ENCODE assay signal across 13 mouse cellular contexts in genomic region chr14:118883344-118884249, GRCm38 (mm10). TPM values are rescaled to one million over a fixed set of nuclear protein-coding genes. Genes with fewer than 3 reads are reported as not detected.
A peak's percentile ranks its signal among the peaks of the same experiment; 100 is the strongest.
DNase-seq lines count a peak whose midpoint lies in the region; ATAC-seq lines count a peak whose summit lies in the region.
"Had no signal": no experiment of that assay in that cellular context is flagged by ENCODE, and none has a peak within 500 bp of the region (broad histone marks: within the 10 kb centered on the region; RNA-seq: fewer than 3 reads in every experiment).

No protein-coding gene starts in this region.

- H3K36me3 ChIP-seq in kidney, embryonic 14.5 days (ENCODE audit: control insufficient read depth, insufficient read depth, low read length): peaks cover 66% of the 10 kb centered on the region
- H3K36me3 ChIP-seq in neural tube, embryonic 15.5 days: peaks cover 86% of the 10 kb centered on the region

- 0 out of 2 replicates have a peak, but pooled peaks cover 3% of the 10 kb centered on the region for H3K4me1 ChIP-seq in kidney, embryonic 14.5 days (ENCODE audit: control insufficient read depth, insufficient read depth, low read length)
- H3K4me1 ChIP-seq in neural tube, embryonic 15.5 days: no peaks in the 10 kb centered on the region
- H3K4me1 ChIP-seq: embryonic facial prominence, embryonic 13.5 days had no signal

- H3K27me3 ChIP-seq in kidney, embryonic 14.5 days (ENCODE audit: control insufficient read depth, insufficient read depth, low read length): no peaks in the 10 kb centered on the region
- H3K27me3 ChIP-seq in neural tube, embryonic 15.5 days (replicated peaks): no peaks in the 10 kb centered on the region
- H3K27me3 ChIP-seq: embryonic facial prominence, embryonic 13.5 days had no signal

- no peak overlapping the region for H3K9ac ChIP-seq in kidney, embryonic 14.5 days (ENCODE audit: low read depth, low read length)
- H3K9ac ChIP-seq in neural tube, embryonic 15.5 days (replicated peaks): no peak overlapping the region
- H3K9ac ChIP-seq: embryonic facial prominence, embryonic 13.5 days; forebrain, postnatal 0 days had no signal

- peak overlapping the region; percentile 51 for H3K27ac ChIP-seq in kidney, embryonic 14.5 days (ENCODE audit: low read depth, low read length)
- H3K27ac ChIP-seq in neural tube, embryonic 15.5 days (replicated peaks): no peak overlapping the region; the same call in 1 of the 2 replicates
- H3K27ac ChIP-seq: embryonic facial prominence, embryonic 13.5 days had no signal

- WGBS in kidney, embryonic 14.5 days: 67% methylated on average over 18 of the region's 18 CpGs
- 76% methylated on average over 18 of the region's 18 CpGs for WGBS in neural tube, embryonic 15.5 days

- H3K9me3 ChIP-seq in kidney, embryonic 14.5 days (ENCODE audit: control insufficient read depth, low read length): no peaks in the 10 kb centered on the region
- H3K9me3 ChIP-seq in neural tube, embryonic 15.5 days (replicated peaks): no peaks in the 10 kb centered on the region
- H3K9me3 ChIP-seq: embryonic facial prominence, embryonic 13.5 days had no signal

- ATAC-seq in kidney, embryonic 14.5 days (ENCODE audit: low FRiP score, low TSS enrichment): peak; percentile 55; the same call in 1 of the 2 replicates
- 0 out of 2 replicates have a peak, but pooled peaks have one; percentile 24 for ATAC-seq in neural tube, embryonic 15.5 days (ENCODE audit: low FRiP score)

- no peak for DNase-seq in kidney, adult 9 months
- DNase-seq in neural tube, embryonic 10.5 days (ENCODE audit: extremely low spot score, low spot score): no peak
- DNase-seq in liver: peak; percentile 76
- DNase-seq in Muller cell, postnatal 12 days (ENCODE audit: inconsistent ontology term): no peak
- DNase-seq in spleen, postnatal 14 days (ENCODE audit: low spot score in 2 of 2): no peak
- DNase-seq: cerebellum, postnatal 14 days; forebrain, postnatal 0 days; kidney, adult 11 months; lung, postnatal 14 days; thymus, postnatal 25 days had no signal

- no peak overlapping the region for H3K4me3 ChIP-seq in kidney, embryonic 14.5 days (ENCODE audit: low read length)
- no peak overlapping the region for H3K4me3 ChIP-seq in neural tube, embryonic 15.5 days (replicated peaks)
- H3K4me3 ChIP-seq: embryonic facial prominence, embryonic 13.5 days had no signal

- H3K4me2 ChIP-seq in kidney, embryonic 14.5 days (replicated peaks; ENCODE audit: low read depth, low read length): no peak overlapping the region
- H3K4me2 ChIP-seq in neural tube, embryonic 15.5 days: no peak overlapping the region
- H3K4me2 ChIP-seq: embryonic facial prominence, embryonic 13.5 days had no signal

RNA-seq across cellular contexts. Expression of gene Dzip1, which starts 41.7 kb away (rescaled TPM):
- 21.4 and 26.7 TPM in 2 replicates for polyA plus RNA-seq in kidney, embryonic 14.5 days (2014; fragmentation: Nextera tagmentation; extraction: Ambion mirVana)
- polyA plus RNA-seq in neural tube, embryonic 15.5 days (2015; fragmentation: Nextera tagmentation; extraction: Ambion mirVana): 86.1 and 100 TPM in 2 replicates

RNA-seq across cellular contexts. Expression of gene Dnajc3, which starts 54.2 kb away (rescaled TPM):
- polyA plus RNA-seq in kidney, embryonic 14.5 days (2014; fragmentation: Nextera tagmentation; extraction: Ambion mirVana): 35.3 and 46.7 TPM in 2 replicates
- polyA plus RNA-seq in neural tube, embryonic 15.5 days (2015; fragmentation: Nextera tagmentation; extraction: Ambion mirVana): 22.6 and 26.8 TPM in 2 replicates
